ENCODE assay signal across 33 mouse cellular contexts in genomic region chr6:142209749-142210148, GRCm38 (mm10). TPM values are rescaled to one million over a fixed set of nuclear protein-coding genes. Genes with fewer than 3 reads are reported as not detected.
"Had no signal": no experiment of that assay in that cellular context is flagged by ENCODE, and none has a peak within 500 bp of the region (broad histone marks: within the 10 kb centered on the region; RNA-seq: fewer than 3 reads in every experiment).

No protein-coding gene starts in this region.

- H3K27ac ChIP-seq: gastrocnemius, adult 2 months; heart, embryonic 10.5 days; hindbrain, embryonic 10.5 days; hindbrain, embryonic 12.5 days; hindbrain, embryonic 14.5 days; intestine, embryonic 15.5 days; layer of hippocampus, adult 2 months; left cerebral cortex, adult 2 months; limb, embryonic 10.5 days; limb, embryonic 12.5 days; liver, embryonic 13.5 days; liver, embryonic 15.5 days had no signal

- H3K4me1 ChIP-seq: heart, embryonic 10.5 days; heart, embryonic 12.5 days; hindbrain, embryonic 10.5 days; hindbrain, embryonic 12.5 days; intestine, embryonic 15.5 days; limb, embryonic 10.5 days; limb, embryonic 12.5 days; liver, embryonic 13.5 days; liver, embryonic 15.5 days had no signal

- DNase-seq: gastrocnemius, adult 2 months; gastrocnemius, postnatal 10 days; gastrocnemius, postnatal 25 days; heart, adult 18-20 months; heart, postnatal 10 days; heart, postnatal 4 days; kidney, adult 18-20 months; kidney, postnatal 10 days; kidney, postnatal 25 days; kidney, postnatal 4 days; liver; liver, embryonic 13.5 days had no signal

- H3K27me3 ChIP-seq: heart, embryonic 12.5 days; hindbrain, embryonic 12.5 days; intestine, embryonic 15.5 days; limb, embryonic 12.5 days; liver, embryonic 13.5 days; liver, embryonic 15.5 days had no signal

- H3K4me3 ChIP-seq: gastrocnemius, adult 2 months; heart, embryonic 10.5 days; heart, embryonic 12.5 days; hindbrain, embryonic 10.5 days; hindbrain, embryonic 12.5 days; intestine, embryonic 15.5 days; layer of hippocampus, adult 2 months; left cerebral cortex, adult 2 months; limb, embryonic 10.5 days; limb, embryonic 12.5 days; liver, embryonic 13.5 days; liver, embryonic 15.5 days had no signal

- H3K9me3 ChIP-seq: heart, embryonic 10.5 days; hindbrain, embryonic 10.5 days; hindbrain, embryonic 12.5 days; intestine, embryonic 15.5 days; limb, embryonic 10.5 days; limb, embryonic 12.5 days; liver, embryonic 15.5 days had no signal

- H3K36me3 ChIP-seq: heart, embryonic 10.5 days; heart, embryonic 12.5 days; hindbrain, embryonic 10.5 days; hindbrain, embryonic 12.5 days; intestine, embryonic 15.5 days; limb, embryonic 10.5 days; limb, embryonic 12.5 days; liver, embryonic 13.5 days; liver, embryonic 15.5 days had no signal

- ATAC-seq: hindbrain, embryonic 16.5 days; inflammation-experienced regulatory T-cells, adult 6 months; intestine, embryonic 15.5 days; intestine, postnatal 0 days had no signal

RNA-seq across cellular contexts. Expression of gene Slco1a6, which starts 1.4 kb away (rescaled TPM):
- total RNA-seq: gastrocnemius, postnatal 10 days; gastrocnemius, postnatal 25 days; granulocyte monocyte progenitor cell, adult 5-6 weeks; heart, adult 18-20 months; heart, adult 8-10 months; heart, postnatal 25 days; layer of hippocampus, adult 2 months; left cerebral cortex, postnatal 14 days had no signal
- polyA plus RNA-seq: heart, embryonic 10.5 days; heart, embryonic 14.5 days; intestine, embryonic 15.5 days; intestine, postnatal 0 days; limb, embryonic 10.5 days; limb, embryonic 12.5 days; limb, embryonic 14.5 days; liver, embryonic 11.5 days; liver, embryonic 13.5 days; liver, embryonic 15.5 days had no signal
